Mouse (Mus musculus): ENCODE data around the gene 2810004N23Rik. TPM values are rescaled to one million over a fixed set of nuclear protein-coding genes. Genes with fewer than 3 reads are reported as not detected.
A peak's percentile ranks its signal among the peaks of the same experiment; 100 is the strongest.

2810004N23Rik gene
- total RNA-seq, 2 experiments from 2014 or later, result 40.6 to 43.8 TPM

DNA sequence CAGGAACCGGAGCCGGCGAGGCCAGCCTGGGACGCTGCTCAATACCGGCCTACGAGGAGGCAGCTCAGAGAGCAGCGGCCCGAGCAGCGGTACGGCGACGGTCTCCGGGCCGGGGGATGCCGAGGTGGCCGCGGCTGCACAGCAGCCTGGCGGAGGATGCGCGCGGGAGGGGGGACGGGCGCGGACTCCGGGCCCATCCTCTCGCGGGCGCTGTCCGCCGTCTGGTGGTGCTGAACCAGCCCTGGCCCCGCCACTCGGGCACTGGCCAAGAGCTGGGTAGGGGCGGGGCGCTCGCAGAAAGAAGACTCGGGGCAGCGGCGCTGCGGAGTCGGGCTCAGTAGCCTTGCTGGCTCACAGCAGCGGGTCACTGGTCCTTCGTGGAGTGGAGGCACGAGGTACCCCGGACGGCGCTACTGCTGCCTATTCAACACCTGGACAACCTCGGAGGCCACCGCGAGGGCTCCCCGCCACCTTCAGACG is 69.7 kb downstream of the 2810004N23Rik start:
- intact Hi-C loops (cut with DNase I), result no loop called here
- peak; percentile 94 for DNase-seq

DNA sequence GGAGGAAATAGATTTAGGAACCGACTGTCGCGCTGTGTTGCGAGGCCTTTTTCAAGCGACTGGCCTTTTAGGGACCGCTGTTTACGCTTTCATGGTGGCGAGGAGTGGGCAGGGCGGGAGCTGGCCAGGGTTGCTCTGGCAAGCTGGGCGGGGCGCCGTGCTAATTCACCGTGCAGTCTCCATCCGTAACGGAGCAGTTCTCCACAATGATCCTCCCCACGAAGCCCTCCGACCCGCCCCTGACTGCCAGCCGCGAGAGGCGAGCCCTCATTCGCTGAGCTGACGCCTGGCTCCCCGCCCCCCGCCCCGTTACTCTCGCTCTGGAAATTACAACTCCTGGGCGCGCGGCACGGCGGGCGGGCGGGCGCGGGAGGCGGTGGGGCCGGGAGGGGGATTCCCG is 70.2 kb downstream of the 2810004N23Rik start, which contains the start of gene Trim67:
Trim67 (plus strand) TSS at position 385 of the 400 bp plus-strand sequence.
- DNase-seq, result no peak

DNA sequence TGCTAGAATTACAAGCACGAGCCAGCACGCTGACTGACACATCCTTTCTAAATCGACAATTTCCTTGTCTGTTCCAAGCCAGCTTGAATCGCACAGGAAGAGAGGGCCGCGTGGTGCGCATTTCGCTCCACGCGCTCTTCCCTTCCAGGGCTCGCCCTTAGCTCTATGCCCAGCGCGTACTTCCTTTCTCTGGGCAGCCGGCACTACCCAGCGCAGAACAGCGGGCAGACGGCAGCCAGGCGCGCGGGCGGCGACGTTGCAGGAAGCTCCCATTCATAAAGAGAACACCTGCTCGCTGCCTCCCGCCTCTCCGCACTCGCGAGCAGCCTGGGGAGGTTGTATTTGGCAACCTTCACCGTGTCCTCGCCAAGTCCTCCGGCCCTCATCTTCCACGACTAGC is 70.7 kb downstream of the 2810004N23Rik start:
- intact Hi-C loops (cut with DNase I), result no loop called here
- DNase-seq, result no peak

More for the DNA sequence above, 70.2 kb downstream of the 2810004N23Rik start, which contains the start of gene Trim67:
- intact Hi-C loops (cut with DNase I), result no loop called here

DNA sequence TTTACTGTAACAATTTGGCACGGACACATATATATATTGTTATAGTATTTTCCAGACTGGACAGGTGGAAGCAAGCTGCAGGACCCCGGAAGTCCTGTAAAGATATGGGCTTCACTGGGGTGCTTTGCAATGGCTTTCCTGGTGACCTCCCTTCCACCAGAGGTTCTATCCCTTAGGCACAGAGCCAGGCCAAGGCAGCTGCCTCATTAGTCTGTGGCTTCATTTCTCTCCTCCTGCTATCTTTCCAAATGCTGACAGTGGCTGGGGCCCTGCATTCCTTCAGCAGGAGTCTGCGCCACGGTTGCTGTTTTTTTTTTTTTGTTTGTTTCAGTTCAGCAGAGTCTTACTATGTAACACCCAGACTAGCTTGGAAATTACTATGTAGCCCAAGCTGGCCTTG is 71.2 kb downstream of the 2810004N23Rik start:
- no peak for DNase-seq
- intact Hi-C loops (cut with DNase I), result no loop called here

DNA sequence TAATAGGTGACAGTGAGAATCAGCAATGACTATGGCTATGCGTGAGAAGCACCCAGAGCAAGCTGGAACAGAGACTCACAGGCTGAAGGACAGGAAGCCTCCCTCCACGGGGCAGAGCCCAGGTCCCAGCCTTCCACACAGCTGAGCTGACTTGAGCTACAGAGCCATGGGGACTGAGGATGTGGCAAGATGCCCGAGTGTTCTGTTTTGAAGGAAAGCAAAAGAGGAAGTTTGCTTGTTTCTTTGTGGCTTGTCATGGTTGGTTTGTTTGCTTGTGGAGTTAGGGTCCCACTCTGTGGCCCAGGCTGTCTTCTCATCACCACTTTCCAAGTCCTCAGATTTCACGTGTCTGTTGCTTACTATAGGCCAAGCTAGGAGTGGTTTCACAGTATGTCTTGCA is 72.2 kb downstream of the 2810004N23Rik start:
- intact Hi-C loops (cut with DNase I), result no loop called here
- no peak for DNase-seq

Other genes starting within 250 kb of the 2810004N23Rik start
- 100 to 1,000 TPM; 144 to 160 TPM for gene 2310022B05Rik, start 199.8 kb downstream of the 2810004N23Rik start, total RNA-seq (2021)
- gene Ttc13, start 141.1 kb downstream of the 2810004N23Rik start, total RNA-seq (2021), result 10 to 100 TPM; 21.2 to 21.6 TPM
- gene Arv1, start 141.0 kb downstream of the 2810004N23Rik start, total RNA-seq (2021), result 1 to 10 TPM; 5.2 to 5.7 TPM
- gene Fam89a, start 111.3 kb downstream of the 2810004N23Rik start, total RNA-seq (2021), result 1 to 10 TPM; 1.8 TPM
- gene Trim67, start 70.0 kb downstream of the 2810004N23Rik start, total RNA-seq (2021), result 1 to 10 TPM in 1 of 2 experiments, under 1 TPM in 1; 0.22 to 1.2 TPM
- 100 to 1,000 TPM; 128 to 129 TPM for gene Gnpat, start 87 bp downstream of the 2810004N23Rik start, total RNA-seq (2021)
- gene Exoc8, start 34.6 kb upstream of the 2810004N23Rik start, total RNA-seq (2021), result 10 to 100 TPM; 19.5 to 20.5 TPM
- gene Sprtn, start 34.8 kb upstream of the 2810004N23Rik start, total RNA-seq (2021), result 10 to 100 TPM; 16.0 to 18.9 TPM
- gene Egln1, start 86.2 kb upstream of the 2810004N23Rik start, total RNA-seq (2021), result 100 to 1,000 TPM; 136 to 143 TPM
- gene Tsnax, start 149.9 kb upstream of the 2810004N23Rik start, total RNA-seq (2021), result 10 to 100 TPM; 82.3 to 85.1 TPM
- gene Disc1, start 191.1 kb upstream of the 2810004N23Rik start, total RNA-seq (2021), result 1 to 10 TPM; 4.1 to 4.3 TPM

All from heart, postnatal 10 days (tissue).